Mouse (Mus musculus): ENCODE data around the gene Gjc1. TPM values are rescaled to one million over a fixed set of nuclear protein-coding genes. Genes with fewer than 3 reads are reported as not detected.

The Gjc1 gene
- polyA plus RNA-seq, 1 experiment from 2014 or later: 71.5 TPM

GRCm38 (mm10) chr11:102835549-102835948, 16.0 kb upstream of the Gjc1 start, which contains the start of gene Higd1b:
Gene Higd1b (plus strand): TSS chr11:102835849.
- no peaks in the 10 kb centered on the region for H3K9me3 ChIP-seq
- no peak within 1 kb of the TSS for H3K9ac ChIP-seq
- ATAC-seq (ENCODE audit: borderline replicate concordance, extremely low read depth, low FRiP score, low TSS enrichment): no peak
- H3K4me1 ChIP-seq: peaks cover 16% of the 10 kb centered on the region; the same call in 1 of the 2 replicates
- peaks cover 40% of the 10 kb centered on the region for H3K36me3 ChIP-seq
- H3K4me2 ChIP-seq: no peak within 1 kb of the TSS
- no peak within 1 kb of the TSS for H3K4me3 ChIP-seq
- WGBS: 55% methylated on average over 4 of the region's 4 CpGs
- H3K27ac ChIP-seq: no peak within 1 kb of the TSS
- no peaks in the 10 kb centered on the region for H3K27me3 ChIP-seq

GRCm38 (mm10) chr11:102834219-102834618, 14.7 kb upstream of the Gjc1 start:
- ATAC-seq (ENCODE audit: borderline replicate concordance, extremely low read depth, low FRiP score, low TSS enrichment): peak; percentile 36; the same call in 1 of the 2 replicates
- Histone ChIP-seq H3K36me3 (peaks cover 27% of the 10 kb centered on the region), H3K4me1 (peaks cover 16% of the 10 kb centered on the region; the same call in 1 of the 2 replicates), H3K27me3 (no peaks in the 10 kb centered on the region), H3K9me3 (no peaks in the 10 kb centered on the region), H3K27ac (no peak overlapping the region), H3K9ac (no peak overlapping the region), H3K4me2 (no peak overlapping the region), H3K4me3 (no peak overlapping the region)
- WGBS: 79% methylated on average over 10 of the region's 10 CpGs

- peaks cover 16% of the 10 kb centered on the region; the same call in 1 of the 2 replicates for H3K4me1 ChIP-seq
- H3K27me3 ChIP-seq: no peaks in the 10 kb centered on the region
- 0 out of 2 replicates have a peak overlapping the region, but pooled peaks have one; percentile 23 for H3K4me2 ChIP-seq
- no peak overlapping the region for H3K9ac ChIP-seq
- peak overlapping the region; percentile 75 for H3K27ac ChIP-seq
- peak; percentile 36; the same call in 1 of the 2 replicates for ATAC-seq (ENCODE audit: borderline replicate concordance, extremely low read depth, low FRiP score, low TSS enrichment)
- 0 out of 2 replicates have a peak, but pooled peaks cover 13% of the 10 kb centered on the region for H3K36me3 ChIP-seq
- WGBS: 45% methylated on average over 18 of the region's 18 CpGs
- no peaks in the 10 kb centered on the region for H3K9me3 ChIP-seq
- no peak overlapping the region for H3K4me3 ChIP-seq
Measured at GRCm38 (mm10) chr11:102832700-102833297, 13.3 kb upstream of the Gjc1 start.

- Histone ChIP-seq H3K36me3 (no peaks in the 10 kb centered on the region), H3K4me3 (no peak overlapping the region), H3K9ac (no peak overlapping the region), H3K4me1 (peaks cover 16% of the 10 kb centered on the region; the same call in 1 of the 2 replicates), H3K27me3 (no peaks in the 10 kb centered on the region), H3K4me2 (no peak overlapping the region), H3K27ac (no peak overlapping the region), H3K9me3 (no peaks in the 10 kb centered on the region)
- 46% methylated on average over 4 of the region's 4 CpGs for WGBS
- ATAC-seq (ENCODE audit: borderline replicate concordance, extremely low read depth, low FRiP score, low TSS enrichment): no peak
Measured at GRCm38 (mm10) chr11:102830276-102830675, 10.8 kb upstream of the Gjc1 start.

- H3K4me3 ChIP-seq: no peak overlapping the region
- WGBS: 53% methylated on average over 4 of the region's 4 CpGs
- no peaks in the 10 kb centered on the region for H3K9me3 ChIP-seq
- no peaks in the 10 kb centered on the region for H3K36me3 ChIP-seq
- no peak overlapping the region for H3K4me2 ChIP-seq
- peaks cover 4% of the 10 kb centered on the region; the same call in 1 of the 2 replicates for H3K4me1 ChIP-seq
- no peak for ATAC-seq (ENCODE audit: borderline replicate concordance, extremely low read depth, low FRiP score, low TSS enrichment)
- no peak overlapping the region for H3K27ac ChIP-seq
- H3K9ac ChIP-seq: no peak overlapping the region
- H3K27me3 ChIP-seq: no peaks in the 10 kb centered on the region
Measured at GRCm38 (mm10) chr11:102827097-102827496, 7.6 kb upstream of the Gjc1 start.

- H3K9ac ChIP-seq: no peak overlapping the region
- H3K27me3 ChIP-seq: no peaks in the 10 kb centered on the region
- no peaks in the 10 kb centered on the region for H3K36me3 ChIP-seq
- no peak overlapping the region for H3K27ac ChIP-seq
- no peak overlapping the region for H3K4me3 ChIP-seq
- H3K4me1 ChIP-seq: 0 out of 2 replicates have a peak, but pooled peaks cover 4% of the 10 kb centered on the region
- no peak overlapping the region for H3K4me2 ChIP-seq
- H3K9me3 ChIP-seq: no peaks in the 10 kb centered on the region
- WGBS: 64% methylated on average over 2 of the region's 2 CpGs
- ATAC-seq (ENCODE audit: borderline replicate concordance, extremely low read depth, low FRiP score, low TSS enrichment): no peak
Measured at GRCm38 (mm10) chr11:102826476-102826875, 7.0 kb upstream of the Gjc1 start.

- ATAC-seq (ENCODE audit: borderline replicate concordance, extremely low read depth, low FRiP score, low TSS enrichment): no peak
- Histone ChIP-seq H3K27me3 (no peaks in the 10 kb centered on the region), H3K9me3 (no peaks in the 10 kb centered on the region), H3K36me3 (no peaks in the 10 kb centered on the region), H3K9ac (no peak overlapping the region), H3K4me3 (no peak overlapping the region), H3K4me2 (no peak overlapping the region), H3K4me1 (peaks cover 14% of the 10 kb centered on the region), H3K27ac (no peak overlapping the region)
- 48% methylated on average over 6 of the region's 6 CpGs for WGBS
Measured at GRCm38 (mm10) chr11:102821231-102821630, 1.7 kb upstream of the Gjc1 start.

- 17% methylated on average over 3 of the region's 3 CpGs for WGBS
- no peak overlapping the region for H3K4me2 ChIP-seq
- no peak for ATAC-seq (ENCODE audit: borderline replicate concordance, extremely low read depth, low FRiP score, low TSS enrichment)
- H3K27me3 ChIP-seq: no peaks in the 10 kb centered on the region
- no peaks in the 10 kb centered on the region for H3K9me3 ChIP-seq
- no peaks in the 10 kb centered on the region for H3K36me3 ChIP-seq
- H3K4me1 ChIP-seq: peaks cover 20% of the 10 kb centered on the region
- no peak overlapping the region for H3K4me3 ChIP-seq
- no peak overlapping the region for H3K27ac ChIP-seq
- no peak overlapping the region for H3K9ac ChIP-seq
Measured at GRCm38 (mm10) chr11:102820432-102820831, 932 bp upstream of the Gjc1 start.

- H3K27ac ChIP-seq: peak overlapping the region; percentile 99
- H3K27me3 ChIP-seq: no peaks in the 10 kb centered on the region
- ATAC-seq (ENCODE audit: borderline replicate concordance, extremely low read depth, low FRiP score, low TSS enrichment): no peak
- H3K4me2 ChIP-seq: peak overlapping the region; percentile 87
- peaks cover 22% of the 10 kb centered on the region for H3K4me1 ChIP-seq
- H3K9me3 ChIP-seq: no peaks in the 10 kb centered on the region
- H3K36me3 ChIP-seq: no peaks in the 10 kb centered on the region
- peak overlapping the region; percentile 99 for H3K9ac ChIP-seq
- 6% methylated on average over 14 of the region's 14 CpGs for WGBS
- peak overlapping the region; percentile 92 for H3K4me3 ChIP-seq
Measured at GRCm38 (mm10) chr11:102819783-102820385, 384 bp upstream of the Gjc1 start.

GRCm38 (mm10) chr11:102818121-102819020, 1.1 kb downstream of the Gjc1 start:
- Histone ChIP-seq H3K4me3 (peak overlapping the region; percentile 92), H3K27me3 (no peaks in the 10 kb centered on the region), H3K9ac (peak overlapping the region; percentile 99), H3K4me2 (peak overlapping the region; percentile 87), H3K9me3 (no peaks in the 10 kb centered on the region), H3K4me1 (peaks cover 26% of the 10 kb centered on the region), H3K36me3 (no peaks in the 10 kb centered on the region), H3K27ac (peak overlapping the region; percentile 99)
- WGBS: under 1% methylated on average over 68 of the region's 92 CpGs
- peak; percentile 46; the same call in 1 of the 2 replicates for ATAC-seq (ENCODE audit: borderline replicate concordance, extremely low read depth, low FRiP score, low TSS enrichment)

GRCm38 (mm10) chr11:102814881-102815280, 4.6 kb downstream of the Gjc1 start:
- Histone ChIP-seq H3K36me3 (no peaks in the 10 kb centered on the region), H3K4me1 (peaks cover 40% of the 10 kb centered on the region), H3K4me3 (no peak overlapping the region), H3K9me3 (no peaks in the 10 kb centered on the region), H3K27ac (no peak overlapping the region), H3K27me3 (no peaks in the 10 kb centered on the region), H3K9ac (no peak overlapping the region), H3K4me2 (no peak overlapping the region)
- no peak for ATAC-seq (ENCODE audit: borderline replicate concordance, extremely low read depth, low FRiP score, low TSS enrichment)

All from lung, embryonic 15.5 days (tissue).